Mouse (Mus musculus) cerebral cortex, adult 2 months (tissue): Measurements from ENCODE around the gene Fbxw10.

Experiments
- WGBS: fragments of 180-500 bp; shearing (Covaris S2); methylation state at CpG from one replicate; pipeline ENCODE4 v1.1.7; 2018; 5-methylcytosine and 5-hydroxymethylcytosine counted together

The Fbxw10 gene

GRCm38 (mm10) chr11:62909720-62910306 is 62.9 kb downstream of the Fbxw10 start:
- 82% methylated on average over 3 of the region's 3 CpGs for WGBS

GRCm38 (mm10) chr11:62911362-62911761 is 64.5 kb downstream of the Fbxw10 start:
- 32% methylated on average over 8 of the region's 8 CpGs for WGBS

- 80% methylated on average over 2 of the region's 2 CpGs for WGBS
These were observed 66.3 kb downstream of the Fbxw10 start for GRCm38 (mm10) chr11:62913141-62913540.

- 56% methylated on average over 6 of the region's 6 CpGs for WGBS
These were observed 67.7 kb downstream of the Fbxw10 start for GRCm38 (mm10) chr11:62914532-62914931.

GRCm38 (mm10) chr11:62915486-62915885 is 68.6 kb downstream of the Fbxw10 start:
- WGBS, result 93% methylated on average over 2 of the region's 2 CpGs

- 49% methylated on average over 2 of the region's 2 CpGs for WGBS
These were observed 69.9 kb downstream of the Fbxw10 start for GRCm38 (mm10) chr11:62916765-62917164.

- WGBS, result 56% methylated on average over 6 of the region's 6 CpGs
These were observed 73.3 kb downstream of the Fbxw10 start for GRCm38 (mm10) chr11:62919946-62920742.

GRCm38 (mm10) chr11:62920743-62921050 is 73.8 kb downstream of the Fbxw10 start:
- 4% methylated on average over 6 of the region's 6 CpGs for WGBS

GRCm38 (mm10) chr11:62921052-62921977 is 74.4 kb downstream of the Fbxw10 start:
- WGBS, result 21% methylated on average over 25 of the region's 25 CpGs

- 88% methylated on average over 6 of the region's 6 CpGs for WGBS
These were observed 77.4 kb downstream of the Fbxw10 start for GRCm38 (mm10) chr11:62924091-62924761.
